Mouse (Mus musculus): ENCODE data around the gene Cmip. TPM values are rescaled to one million over a fixed set of nuclear protein-coding genes. Genes with fewer than 3 reads are reported as not detected.

Gene Cmip
- polyA plus RNA-seq, 1 experiment from 2014 or later, result 9.4 TPM

GRCm38 (mm10) chr8:117240841-117241494 lies 15.9 kb upstream of the Cmip start:
- ATAC-seq (replicated peaks; ENCODE audit: insufficient number of reproducible peaks, insufficient read depth, low FRiP score, low read depth), result no peak
- no peaks in the 10 kb centered on the region for H3K9me3 ChIP-seq (replicated peaks)
- 80% methylated on average over 5 of the region's 5 CpGs for WGBS
- H3K4me2 ChIP-seq, result no peak overlapping the region
- H3K4me1 ChIP-seq (replicated peaks), result no peaks in the 10 kb centered on the region
- H3K27ac ChIP-seq, result no peak overlapping the region
- no peak overlapping the region for H3K4me3 ChIP-seq
- no peaks in the 10 kb centered on the region for H3K27me3 ChIP-seq
- no peaks in the 10 kb centered on the region for H3K36me3 ChIP-seq
- H3K9ac ChIP-seq, result no peak overlapping the region

DNA sequence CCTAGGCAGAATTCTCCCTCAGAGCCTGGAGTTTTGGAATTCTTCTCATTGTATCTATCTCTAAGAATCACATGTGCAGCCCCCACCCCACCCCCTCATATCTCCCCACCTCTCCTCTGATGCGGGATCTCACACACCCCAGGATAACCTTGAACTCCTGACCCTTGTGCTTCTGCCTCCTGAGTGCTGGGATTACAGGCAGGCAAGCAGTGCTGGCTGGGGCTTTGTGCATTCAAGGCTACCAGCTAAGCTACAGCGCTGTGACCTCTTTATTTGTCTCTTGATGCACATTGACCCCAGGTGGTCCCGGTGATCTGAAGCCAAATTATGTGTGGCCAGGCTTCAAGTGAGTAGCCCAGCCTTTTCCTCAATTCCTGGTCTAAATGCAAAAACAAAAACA lies 15.0 kb upstream of the Cmip start:
- no peak overlapping the region for H3K4me2 ChIP-seq
- WGBS, result 42% methylated on average over 3 of the region's 3 CpGs
- no peaks in the 10 kb centered on the region for H3K9me3 ChIP-seq (replicated peaks)
- no peak overlapping the region for H3K9ac ChIP-seq
- no peaks in the 10 kb centered on the region for H3K4me1 ChIP-seq (replicated peaks)
- H3K36me3 ChIP-seq, result no peaks in the 10 kb centered on the region
- no peak for ATAC-seq (replicated peaks; ENCODE audit: insufficient number of reproducible peaks, insufficient read depth, low FRiP score, low read depth)
- H3K27me3 ChIP-seq, result no peaks in the 10 kb centered on the region
- H3K27ac ChIP-seq, result no peak overlapping the region
- no peak overlapping the region for H3K4me3 ChIP-seq

DNA sequence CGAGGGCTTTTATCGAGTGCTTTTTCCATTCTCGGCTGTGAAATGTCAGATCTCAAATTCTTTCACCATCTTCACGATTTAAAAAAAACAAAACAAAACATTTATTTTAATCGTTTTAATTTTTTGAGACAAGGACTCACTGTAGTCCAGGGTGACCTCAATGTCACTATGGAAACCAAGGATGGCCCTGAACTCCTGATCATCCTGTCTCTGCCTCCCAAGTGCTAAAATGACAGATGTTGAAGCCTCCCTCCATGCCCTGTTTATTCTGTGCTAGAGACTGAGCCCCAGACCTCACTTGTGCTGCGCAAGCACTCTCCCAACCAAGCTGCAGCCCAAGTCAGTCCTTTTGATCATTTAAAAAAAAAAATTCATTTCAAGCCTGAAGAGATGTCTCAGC lies 14.6 kb upstream of the Cmip start:
- no peak overlapping the region for H3K27ac ChIP-seq
- H3K36me3 ChIP-seq, result no peaks in the 10 kb centered on the region
- no peak for ATAC-seq (replicated peaks; ENCODE audit: insufficient number of reproducible peaks, insufficient read depth, low FRiP score, low read depth)
- H3K4me3 ChIP-seq, result no peak overlapping the region
- 72% methylated on average over 6 of the region's 6 CpGs for WGBS
- no peak overlapping the region for H3K9ac ChIP-seq
- H3K27me3 ChIP-seq, result no peaks in the 10 kb centered on the region
- H3K4me1 ChIP-seq (replicated peaks), result no peaks in the 10 kb centered on the region
- H3K9me3 ChIP-seq (replicated peaks), result no peaks in the 10 kb centered on the region
- H3K4me2 ChIP-seq, result no peak overlapping the region

GRCm38 (mm10) chr8:117244601-117245000 lies 12.3 kb upstream of the Cmip start:
- H3K4me2 ChIP-seq, result no peak overlapping the region
- no peak overlapping the region for H3K4me3 ChIP-seq
- no peak overlapping the region for H3K9ac ChIP-seq
- H3K27me3 ChIP-seq, result no peaks in the 10 kb centered on the region
- H3K27ac ChIP-seq, result no peak overlapping the region
- 42% methylated on average over 6 of the region's 6 CpGs for WGBS
- H3K36me3 ChIP-seq, result no peaks in the 10 kb centered on the region
- no peak for ATAC-seq (replicated peaks; ENCODE audit: insufficient number of reproducible peaks, insufficient read depth, low FRiP score, low read depth)
- H3K4me1 ChIP-seq (replicated peaks), result no peaks in the 10 kb centered on the region
- no peaks in the 10 kb centered on the region for H3K9me3 ChIP-seq (replicated peaks)

DNA sequence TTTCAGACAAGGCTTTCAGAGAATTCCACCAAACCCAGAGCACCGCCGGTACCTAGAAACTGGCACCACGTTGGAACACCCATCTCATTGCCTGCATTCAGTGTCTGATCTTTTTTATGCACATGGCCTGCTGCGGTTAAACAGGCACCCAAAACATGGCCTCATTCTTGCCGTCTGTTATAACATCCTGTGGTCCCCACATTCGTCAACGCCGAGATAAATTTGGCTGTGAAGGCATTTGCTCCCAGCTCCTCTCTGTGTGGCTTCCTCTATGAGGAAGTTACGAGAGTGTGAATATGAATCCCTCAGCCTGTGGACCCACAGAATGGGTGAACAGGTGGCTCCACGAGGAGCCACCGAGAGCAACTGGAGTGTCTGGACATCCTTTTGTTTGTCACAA lies 8.5 kb upstream of the Cmip start:
- Histone ChIP-seq H3K36me3 (no peaks in the 10 kb centered on the region), H3K4me2 (no peak overlapping the region), H3K27ac (no peak overlapping the region), H3K9me3 (replicated peaks) (no peaks in the 10 kb centered on the region), H3K4me1 (replicated peaks) (no peaks in the 10 kb centered on the region), H3K27me3 (no peaks in the 10 kb centered on the region), H3K4me3 (no peak overlapping the region), H3K9ac (no peak overlapping the region)
- 62% methylated on average over 11 of the region's 11 CpGs for WGBS
- no peak for ATAC-seq (replicated peaks; ENCODE audit: insufficient number of reproducible peaks, insufficient read depth, low FRiP score, low read depth)

DNA sequence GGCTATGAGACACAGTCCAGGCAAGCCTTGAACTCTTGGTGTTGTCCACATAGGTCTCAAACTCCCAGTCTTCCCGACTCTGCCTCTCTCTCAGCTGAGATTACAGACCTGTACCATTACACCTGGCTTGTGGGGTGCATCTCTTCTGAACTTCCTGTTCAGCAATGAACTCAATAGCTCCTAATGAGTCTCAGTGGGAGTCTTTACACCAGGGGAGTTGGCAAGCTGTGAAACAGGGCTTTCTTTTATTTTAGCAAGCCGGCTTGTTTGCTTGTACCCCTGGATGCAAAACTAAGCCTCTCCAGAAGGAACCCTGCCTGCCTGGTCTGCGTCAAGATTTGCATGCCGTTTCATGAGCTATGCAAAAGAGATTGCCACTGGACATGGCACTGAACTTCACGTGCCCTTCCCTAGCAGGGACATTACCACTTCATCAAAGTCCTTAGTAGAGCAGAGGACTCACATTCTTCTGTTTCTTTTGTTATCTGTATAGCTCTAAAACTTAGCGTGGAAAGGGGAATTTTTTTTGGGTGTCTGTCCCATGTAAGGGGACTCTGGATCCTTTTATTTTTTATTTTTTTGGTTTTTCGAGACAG lies 5.7 kb upstream of the Cmip start:
- Histone ChIP-seq H3K27ac (no peak overlapping the region), H3K4me1 (replicated peaks) (peaks cover 3% of the 10 kb centered on the region), H3K9me3 (replicated peaks) (no peaks in the 10 kb centered on the region), H3K36me3 (no peaks in the 10 kb centered on the region), H3K4me3 (no peak overlapping the region), H3K9ac (no peak overlapping the region), H3K4me2 (no peak overlapping the region), H3K27me3 (no peaks in the 10 kb centered on the region)
- 51% methylated on average over 7 of the region's 7 CpGs for whole genome bisulfite sequencing
- ATAC-seq (replicated peaks; ENCODE audit: insufficient number of reproducible peaks, insufficient read depth, low FRiP score, low read depth), result no peak

- Histone ChIP-seq H3K4me2 (no peak overlapping the region), H3K4me1 (replicated peaks) (peaks cover 4% of the 10 kb centered on the region), H3K9me3 (replicated peaks) (no peaks in the 10 kb centered on the region), H3K27me3 (no peaks in the 10 kb centered on the region), H3K36me3 (no peaks in the 10 kb centered on the region), H3K4me3 (no peak overlapping the region), H3K9ac (no peak overlapping the region), H3K27ac (no peak overlapping the region)
- WGBS, result 85% methylated on average over 8 of the region's 8 CpGs
- ATAC-seq (replicated peaks; ENCODE audit: insufficient number of reproducible peaks, insufficient read depth, low FRiP score, low read depth), result no peak
Measured at GRCm38 (mm10) chr8:117252650-117253049, 4.2 kb upstream of the Cmip start.

- no peak overlapping the region for H3K9ac ChIP-seq
- peaks cover 10% of the 10 kb centered on the region for H3K4me1 ChIP-seq (replicated peaks)
- no peaks in the 10 kb centered on the region for H3K9me3 ChIP-seq (replicated peaks)
- WGBS, result 65% methylated on average over 17 of the region's 17 CpGs
- H3K4me3 ChIP-seq, result no peak overlapping the region
- no peak overlapping the region for H3K4me2 ChIP-seq
- H3K27me3 ChIP-seq, result no peaks in the 10 kb centered on the region
- ATAC-seq (replicated peaks; ENCODE audit: insufficient number of reproducible peaks, insufficient read depth, low FRiP score, low read depth), result no peak
- no peak overlapping the region for H3K27ac ChIP-seq
- no peaks in the 10 kb centered on the region for H3K36me3 ChIP-seq
Measured at GRCm38 (mm10) chr8:117253390-117254269, 3.2 kb upstream of the Cmip start.

GRCm38 (mm10) chr8:117254496-117254895 lies 2.4 kb upstream of the Cmip start:
- Histone ChIP-seq H3K4me2 (no peak overlapping the region), H3K27me3 (no peaks in the 10 kb centered on the region), H3K4me3 (no peak overlapping the region), H3K9ac (no peak overlapping the region), H3K36me3 (no peaks in the 10 kb centered on the region), H3K9me3 (replicated peaks) (no peaks in the 10 kb centered on the region), H3K4me1 (replicated peaks) (peaks cover 19% of the 10 kb centered on the region), H3K27ac (no peak overlapping the region)
- no peak for ATAC-seq (replicated peaks; ENCODE audit: insufficient number of reproducible peaks, insufficient read depth, low FRiP score, low read depth)
- WGBS, result 77% methylated on average over 6 of the region's 6 CpGs

DNA sequence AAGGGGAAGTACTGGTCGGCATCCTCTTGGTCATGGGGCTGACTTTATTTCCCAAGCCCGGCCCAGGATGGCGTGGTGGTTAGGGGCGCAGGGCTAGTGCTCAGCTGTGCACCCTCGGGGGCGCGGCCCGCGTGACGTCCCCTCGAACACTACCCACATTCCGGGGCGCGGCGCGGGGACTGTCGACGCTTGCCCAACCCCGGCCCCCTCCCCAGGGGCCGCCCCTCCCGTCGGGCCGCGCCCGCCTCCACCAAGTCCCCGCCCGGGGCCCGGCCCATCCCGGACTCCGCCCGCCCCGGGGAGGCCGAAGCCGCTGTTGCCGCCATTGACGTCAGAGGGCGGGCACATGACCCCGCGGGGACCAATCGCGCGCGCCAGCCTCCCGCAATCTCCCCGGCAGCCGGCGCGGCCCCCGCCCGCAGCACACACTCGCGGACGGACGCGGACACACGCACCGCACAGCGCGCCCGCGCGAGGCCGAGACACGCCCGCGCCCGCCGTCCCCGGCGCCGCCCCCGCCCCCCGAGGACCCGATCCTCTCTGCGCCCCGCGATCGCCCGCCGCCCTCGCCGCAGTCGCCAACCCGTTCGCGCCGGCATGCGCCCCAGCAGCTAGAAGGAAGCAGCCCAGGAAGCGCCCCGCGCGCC lies 449 bp upstream of the Cmip start:
- Histone ChIP-seq H3K4me3 (peak overlapping the region; percentile 77), H3K36me3 (no peaks in the 10 kb centered on the region), H3K27ac (peak overlapping the region; percentile 81), H3K9ac (peak overlapping the region; percentile 89), H3K9me3 (replicated peaks) (no peaks in the 10 kb centered on the region), H3K4me1 (replicated peaks) (peaks cover 36% of the 10 kb centered on the region), H3K27me3 (no peaks in the 10 kb centered on the region), H3K4me2 (peak overlapping the region; percentile 89)
- WGBS, result under 1% methylated on average over 36 of the region's 92 CpGs
- peak; percentile 95 for ATAC-seq (replicated peaks; ENCODE audit: insufficient number of reproducible peaks, insufficient read depth, low FRiP score, low read depth)

DNA sequence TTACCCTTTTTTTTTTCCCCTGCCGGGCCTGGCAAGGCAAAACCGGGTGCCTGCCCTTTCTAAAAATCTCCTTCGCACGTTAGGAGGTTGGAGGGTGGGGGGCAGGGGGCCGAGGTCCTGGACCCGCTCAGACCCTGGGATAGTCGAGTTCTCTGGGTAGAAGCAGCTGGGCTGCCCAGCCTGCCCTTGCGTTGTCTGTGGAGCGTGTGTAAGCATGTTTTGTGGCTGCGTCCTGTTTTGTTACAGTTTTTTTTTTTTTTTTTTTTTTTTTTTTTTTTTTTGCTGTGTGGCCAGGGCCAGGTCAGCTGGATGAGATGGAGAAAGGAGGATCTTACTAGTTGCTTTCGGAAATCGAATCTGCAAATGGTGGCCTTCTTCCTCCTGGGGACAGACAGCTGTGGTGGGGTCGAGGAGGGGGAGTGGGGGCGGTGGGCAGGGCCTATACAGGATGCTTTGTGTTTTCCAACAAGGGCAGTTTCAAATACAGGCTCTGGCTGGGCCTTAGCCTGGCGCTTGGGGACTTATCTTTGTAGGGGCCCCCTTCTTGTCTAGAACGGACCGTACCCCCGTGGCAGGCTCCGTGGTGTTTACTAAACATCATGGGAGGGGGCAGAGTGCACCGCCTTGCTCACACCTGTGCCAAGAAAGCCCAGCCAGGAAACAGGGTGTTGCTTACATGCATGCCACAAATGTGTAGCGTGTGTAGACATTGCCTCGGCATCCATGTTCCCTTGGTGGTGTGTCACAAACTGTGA lies 1.1 kb downstream of the Cmip start:
- Histone ChIP-seq H3K27me3 (no peaks in the 10 kb centered on the region), H3K27ac (peak overlapping the region; percentile 81), H3K9me3 (replicated peaks) (no peaks in the 10 kb centered on the region), H3K36me3 (no peaks in the 10 kb centered on the region), H3K4me3 (peak overlapping the region; percentile 77), H3K4me1 (replicated peaks) (peaks cover 46% of the 10 kb centered on the region), H3K9ac (peak overlapping the region; percentile 89), H3K4me2 (peak overlapping the region; percentile 89)
- WGBS, result 9% methylated on average over 22 of the region's 22 CpGs
- ATAC-seq (replicated peaks; ENCODE audit: insufficient number of reproducible peaks, insufficient read depth, low FRiP score, low read depth), result no peak

All from heart, embryonic 15.5 days (tissue).